Mouse (Mus musculus) heart, embryonic 13.5 days (tissue): ENCODE results near the gene Igsf9. TPM values are rescaled to one million over a fixed set of nuclear protein-coding genes. Genes with fewer than 3 reads are reported as not detected.

ENCODE experiments used
- ATAC-seq: fragments of 200-750 bp; cut with Nextera tagmentation; 2 replicates; pipeline ENCODE4 v1.8.0; 2017; ENCODE audit warnings: moderate TSS enrichment; ENCODE audit not compliant: insufficient number of reproducible peaks, low FRiP score, low TSS enrichment; ENCODE audit errors: extremely low read depth
- H3K27ac ChIP-seq: fragments of 300-500 bp; sonication (generic); replicated peaks from 2 replicates; pipeline ENCODE4 v1.5.1; 2015; ENCODE audit warnings: moderate library complexity, mild to moderate bottlenecking, inconsistent platforms
- H3K27me3 ChIP-seq: fragments of 300-500 bp; sonication (generic); replicated peaks from 2 replicates; pipeline ENCODE4 v1.6.1; 2015; ENCODE audit warnings: mild to moderate bottlenecking, inconsistent platforms
- H3K36me3 ChIP-seq: fragments of 300-500 bp; sonication (generic); 2 replicates; pipeline ENCODE4 v1.6.1; 2015; ENCODE audit warnings: mild to moderate bottlenecking, inconsistent platforms
- H3K4me1 ChIP-seq: fragments of 300-500 bp; sonication (generic); 2 replicates; pipeline ENCODE4 v1.6.1; 2015; ENCODE audit warnings: inconsistent platforms
- H3K4me2 ChIP-seq: fragments of 300-500 bp; sonication (generic); 2 replicates; pipeline ENCODE4 v1.6.1; 2015; ENCODE audit warnings: inconsistent platforms, mild to moderate bottlenecking, moderate library complexity
- H3K4me3 ChIP-seq: fragments of 300-500 bp; sonication (generic); 2 replicates; pipeline ENCODE4 v1.5.1; 2015; ENCODE audit warnings: moderate library complexity, mild to moderate bottlenecking, inconsistent platforms
- H3K9ac ChIP-seq: fragments of 300-500 bp; sonication (generic); 2 replicates; pipeline ENCODE4 v1.6.1; 2015; ENCODE audit warnings: inconsistent platforms, mild to moderate bottlenecking, moderate library complexity
- H3K9me3 ChIP-seq: fragments of 300-500 bp; sonication (generic); 2 replicates; pipeline ENCODE4 v1.6.1; 2016; ENCODE audit warnings: inconsistent platforms
- WGBS: fragments of 180-500 bp; shearing (Covaris S2); methylation state at CpG from one replicate; pipeline ENCODE4 v1.1.7; 2015; ENCODE audit warnings: mixed read lengths; 5-methylcytosine and 5-hydroxymethylcytosine counted together
- polyA plus RNA-seq: library from polyadenylated mRNA; unstranded; fragments of >200 nt; fragmentation: Nextera tagmentation; extraction: Ambion mirVana; gene quantifications from 2 replicates; pipeline ENCODE4 v1.2.1, GENCODE M21; 2015

Igsf9 gene
- polyA plus RNA-seq, 1 experiment from 2014 or later: 9.6 TPM

GRCm38 (mm10) chr1:172484671-172485070 lies 3.1 kb downstream of the Igsf9 start:
- peaks cover 35% of the 10 kb centered on the region for H3K4me1 ChIP-seq
- H3K4me2 ChIP-seq: no peak overlapping the region; the same call in 1 of the 2 replicates
- no peaks in the 10 kb centered on the region for H3K36me3 ChIP-seq
- peaks cover 31% of the 10 kb centered on the region for H3K27me3 ChIP-seq
- no peak overlapping the region for H3K9ac ChIP-seq
- H3K27ac ChIP-seq: no peak overlapping the region
- WGBS: 67% methylated on average over 13 of the region's 13 CpGs
- H3K9me3 ChIP-seq: no peaks in the 10 kb centered on the region
- no peak for ATAC-seq
- H3K4me3 ChIP-seq: no peak overlapping the region

GRCm38 (mm10) chr1:172485821-172486220 lies 4.2 kb downstream of the Igsf9 start:
- ATAC-seq: no peak
- Histone ChIP-seq H3K9ac (no peak overlapping the region), H3K4me2 (no peak overlapping the region), H3K4me3 (no peak overlapping the region), H3K4me1 (peaks cover 41% of the 10 kb centered on the region), H3K9me3 (no peaks in the 10 kb centered on the region), H3K27me3 (peaks cover 22% of the 10 kb centered on the region), H3K36me3 (no peaks in the 10 kb centered on the region), H3K27ac (no peak overlapping the region)
- WGBS: 67% methylated on average over 6 of the region's 6 CpGs

GRCm38 (mm10) chr1:172486236-172486635 lies 4.6 kb downstream of the Igsf9 start:
- Histone ChIP-seq H3K9ac (no peak overlapping the region), H3K4me3 (no peak overlapping the region), H3K27ac (no peak overlapping the region), H3K27me3 (peaks cover 18% of the 10 kb centered on the region; the same call in 1 of the 2 replicates), H3K4me1 (peaks cover 39% of the 10 kb centered on the region), H3K36me3 (no peaks in the 10 kb centered on the region), H3K9me3 (no peaks in the 10 kb centered on the region), H3K4me2 (no peak overlapping the region)
- ATAC-seq: no peak
- 56% methylated on average over 4 of the region's 4 CpGs for WGBS

GRCm38 (mm10) chr1:172486651-172487050 lies 5.1 kb downstream of the Igsf9 start:
- Histone ChIP-seq H3K9me3 (no peaks in the 10 kb centered on the region), H3K4me1 (peaks cover 34% of the 10 kb centered on the region), H3K4me2 (no peak overlapping the region), H3K36me3 (no peaks in the 10 kb centered on the region), H3K27me3 (peaks cover 18% of the 10 kb centered on the region; the same call in 1 of the 2 replicates), H3K4me3 (no peak overlapping the region), H3K9ac (no peak overlapping the region), H3K27ac (no peak overlapping the region)
- 72% methylated on average over 5 of the region's 5 CpGs for WGBS
- ATAC-seq: no peak

- Histone ChIP-seq H3K36me3 (no peaks in the 10 kb centered on the region), H3K4me1 (peaks cover 27% of the 10 kb centered on the region), H3K4me2 (no peak overlapping the region), H3K9ac (no peak overlapping the region), H3K27ac (no peak overlapping the region), H3K9me3 (no peaks in the 10 kb centered on the region), H3K27me3 (peaks cover 18% of the 10 kb centered on the region; the same call in 1 of the 2 replicates), H3K4me3 (no peak overlapping the region)
- ATAC-seq: no peak
- 72% methylated on average over 4 of the region's 4 CpGs for WGBS
Observed at GRCm38 (mm10) chr1:172487859-172488258, 6.3 kb downstream of the Igsf9 start.

GRCm38 (mm10) chr1:172488831-172489230 lies 7.2 kb downstream of the Igsf9 start:
- H3K27me3 ChIP-seq: peaks cover 15% of the 10 kb centered on the region; the same call in 1 of the 2 replicates
- no peak overlapping the region for H3K4me3 ChIP-seq
- H3K4me1 ChIP-seq: peaks cover 20% of the 10 kb centered on the region
- H3K36me3 ChIP-seq: no peaks in the 10 kb centered on the region
- no peak overlapping the region for H3K4me2 ChIP-seq
- WGBS: 57% methylated on average over 7 of the region's 7 CpGs
- no peak overlapping the region; the same call in 1 of the 2 replicates for H3K9ac ChIP-seq
- no peak overlapping the region for H3K27ac ChIP-seq
- no peaks in the 10 kb centered on the region for H3K9me3 ChIP-seq
- no peak for ATAC-seq

GRCm38 (mm10) chr1:172489585-172490250 lies 8.1 kb downstream of the Igsf9 start:
- H3K9me3 ChIP-seq: no peaks in the 10 kb centered on the region
- H3K4me2 ChIP-seq: peak overlapping the region; percentile 74
- 49% methylated on average over 12 of the region's 12 CpGs for WGBS
- H3K36me3 ChIP-seq: no peaks in the 10 kb centered on the region
- peaks cover 16% of the 10 kb centered on the region; the same call in 1 of the 2 replicates for H3K27me3 ChIP-seq
- H3K4me1 ChIP-seq: peaks cover 20% of the 10 kb centered on the region
- H3K27ac ChIP-seq: no peak overlapping the region
- peak overlapping the region; percentile 48 for H3K4me3 ChIP-seq
- no peak for ATAC-seq
- peak overlapping the region; percentile 72 for H3K9ac ChIP-seq

GRCm38 (mm10) chr1:172490261-172490661 lies 8.7 kb downstream of the Igsf9 start:
- Histone ChIP-seq H3K4me3 (peak overlapping the region; percentile 48), H3K9ac (peak overlapping the region; percentile 72), H3K4me2 (peak overlapping the region; percentile 74), H3K4me1 (peaks cover 20% of the 10 kb centered on the region), H3K27me3 (peaks cover 16% of the 10 kb centered on the region; the same call in 1 of the 2 replicates), H3K36me3 (no peaks in the 10 kb centered on the region), H3K27ac (no peak overlapping the region), H3K9me3 (no peaks in the 10 kb centered on the region)
- 7% methylated on average over 10 of the region's 10 CpGs for WGBS
- ATAC-seq: no peak

GRCm38 (mm10) chr1:172492047-172492446 lies 10.5 kb downstream of the Igsf9 start:
- WGBS: 80% methylated on average over 8 of the region's 8 CpGs
- H3K36me3 ChIP-seq: no peaks in the 10 kb centered on the region
- peaks cover 19% of the 10 kb centered on the region; the same call in 1 of the 2 replicates for H3K27me3 ChIP-seq
- no peak overlapping the region for H3K4me2 ChIP-seq
- H3K9me3 ChIP-seq: no peaks in the 10 kb centered on the region
- no peak overlapping the region for H3K9ac ChIP-seq
- no peak for ATAC-seq
- no peak overlapping the region for H3K27ac ChIP-seq
- no peak overlapping the region for H3K4me3 ChIP-seq
- H3K4me1 ChIP-seq: peaks cover 13% of the 10 kb centered on the region

GRCm38 (mm10) chr1:172493516-172493915 lies 11.9 kb downstream of the Igsf9 start:
- no peak overlapping the region for H3K27ac ChIP-seq
- no peak for ATAC-seq
- no peak overlapping the region for H3K4me3 ChIP-seq
- 44% methylated on average over 6 of the region's 6 CpGs for WGBS
- no peak overlapping the region for H3K4me2 ChIP-seq
- no peaks in the 10 kb centered on the region for H3K36me3 ChIP-seq
- H3K4me1 ChIP-seq: peaks cover 18% of the 10 kb centered on the region
- peaks cover 18% of the 10 kb centered on the region; the same call in 1 of the 2 replicates for H3K27me3 ChIP-seq
- no peaks in the 10 kb centered on the region for H3K9me3 ChIP-seq
- no peak overlapping the region for H3K9ac ChIP-seq

- WGBS: 76% methylated on average over 17 of the region's 17 CpGs
- H3K4me2 ChIP-seq: no peak overlapping the region
- peaks cover 12% of the 10 kb centered on the region; the same call in 1 of the 2 replicates for H3K27me3 ChIP-seq
- no peak overlapping the region for H3K27ac ChIP-seq
- no peaks in the 10 kb centered on the region for H3K9me3 ChIP-seq
- H3K4me1 ChIP-seq: peaks cover 15% of the 10 kb centered on the region
- no peak overlapping the region for H3K4me3 ChIP-seq
- H3K36me3 ChIP-seq: no peaks in the 10 kb centered on the region
- ATAC-seq: no peak
- no peak overlapping the region for H3K9ac ChIP-seq
Observed at GRCm38 (mm10) chr1:172496030-172496429, 14.4 kb downstream of the Igsf9 start.

GRCm38 (mm10) chr1:172497428-172497827 lies 15.8 kb downstream of the Igsf9 start:
- no peak for ATAC-seq
- Histone ChIP-seq H3K4me1 (peaks cover 28% of the 10 kb centered on the region), H3K27ac (no peak overlapping the region), H3K9ac (peak overlapping the region; percentile 10; the same call in 1 of the 2 replicates), H3K4me3 (no peak overlapping the region), H3K9me3 (no peaks in the 10 kb centered on the region), H3K27me3 (peaks cover 12% of the 10 kb centered on the region; the same call in 1 of the 2 replicates), H3K36me3 (no peaks in the 10 kb centered on the region), H3K4me2 (no peak overlapping the region)
- WGBS: 68% methylated on average over 10 of the region's 10 CpGs
